Comparison of ENCODE assay signal across 9 mouse cellular contexts in genomic region chr9:123367636-123368035, GRCm38 (mm10). TPM values are rescaled to one million over a fixed set of nuclear protein-coding genes. Genes with fewer than 3 reads are reported as not detected.
DNase-seq lines count a peak whose midpoint lies in the region; ATAC-seq and TF ChIP-seq lines count a peak whose summit lies in the region.
"Had no signal": no experiment of that assay in that cellular context is flagged by ENCODE, and none has a peak within 500 bp of the region (broad histone marks: within the 10 kb centered on the region; RNA-seq: fewer than 3 reads in every experiment).

No protein-coding gene starts in this region.

- H3K4me1 ChIP-seq in heart, postnatal 0 days (ENCODE audit: control insufficient read depth, insufficient read depth): peaks cover 9% of the 10 kb centered on the region
- H3K4me1 ChIP-seq in bone marrow macrophage, adult 2 months (ENCODE audit: control insufficient read depth, insufficient read depth, low read length): peaks cover 4% of the 10 kb centered on the region
- H3K4me1 ChIP-seq in intestine, embryonic 14.5 days (replicated peaks; ENCODE audit: control insufficient read depth, insufficient read depth, low read length): peaks cover 12% of the 10 kb centered on the region
- peaks cover 8% of the 10 kb centered on the region; the same call in 1 of the 2 replicates for H3K4me1 ChIP-seq in midbrain, postnatal 0 days (ENCODE audit: insufficient read depth, low read length)

- no peak for TF ChIP-seq POLR2A in bone marrow macrophage, adult 2 months (IDR thresholded peaks at IDR 0.05; ENCODE audit: borderline replicate concordance, low read depth, low read length)

- H3K27me3 ChIP-seq in heart, postnatal 0 days (ENCODE audit: control insufficient read depth, insufficient read depth, low read length): no peaks in the 10 kb centered on the region
- no peaks in the 10 kb centered on the region for H3K27me3 ChIP-seq in intestine, embryonic 14.5 days (replicated peaks; ENCODE audit: control insufficient read depth, insufficient read depth, low read length)
- no peaks in the 10 kb centered on the region for H3K27me3 ChIP-seq in midbrain, postnatal 0 days (ENCODE audit: insufficient read depth, low read length)

- peak overlapping the region; percentile 63 for H3K4me3 ChIP-seq in heart, postnatal 0 days (ENCODE audit: low read depth, low read length)
- H3K4me3 ChIP-seq in bone marrow macrophage, adult 2 months (ENCODE audit: insufficient read depth, low read length): peak overlapping the region; percentile 83
- H3K4me3 ChIP-seq in intestine, embryonic 14.5 days (ENCODE audit: low read depth, low read length): peak overlapping the region; percentile 67
- peak overlapping the region; percentile 55 for H3K4me3 ChIP-seq in midbrain, postnatal 0 days (ENCODE audit: low read depth, low read length)

- H3K9ac ChIP-seq in heart, postnatal 0 days (replicated peaks; ENCODE audit: low read depth, low read length): peak overlapping the region; percentile 71
- H3K9ac ChIP-seq in intestine, embryonic 14.5 days (ENCODE audit: low read length): peak overlapping the region; percentile 68
- H3K9ac ChIP-seq in midbrain, postnatal 0 days (replicated peaks; ENCODE audit: low read length, poor library complexity, severe bottlenecking): 0 out of 2 replicates have a peak overlapping the region, but pooled peaks have one; percentile 64

- intact Hi-C loops in heart, postnatal 10 days (cut with DNase I): loop anchor here (5.0 kb wide), 2 partner anchors 105 to 160 kb away; partner anchors contain the start of genes Sacm1l and Tmem158

- H3K4me2 ChIP-seq in heart, postnatal 0 days (ENCODE audit: low read depth, low read length): peak overlapping the region; percentile 82
- H3K4me2 ChIP-seq in intestine, embryonic 14.5 days (ENCODE audit: low read length): peak overlapping the region; percentile 94
- peak overlapping the region; percentile 72 for H3K4me2 ChIP-seq in midbrain, postnatal 0 days (ENCODE audit: low read depth, low read length, poor library complexity, severe bottlenecking)

- H3K36me3 ChIP-seq in heart, postnatal 0 days (replicated peaks; ENCODE audit: control insufficient read depth, insufficient read depth, low read length): peaks cover 12% of the 10 kb centered on the region
- peaks cover 9% of the 10 kb centered on the region; the same call in 1 of the 2 replicates for H3K36me3 ChIP-seq in intestine, embryonic 14.5 days (ENCODE audit: control insufficient read depth, insufficient read depth, low read length)
- 0 out of 2 replicates have a peak, but pooled peaks cover 2% of the 10 kb centered on the region for H3K36me3 ChIP-seq in midbrain, postnatal 0 days (ENCODE audit: insufficient read depth, low read length)

- H3K27ac ChIP-seq in heart, postnatal 0 days (ENCODE audit: low read depth): peak overlapping the region; percentile 84; the same call in 1 of the 2 replicates
- no peak overlapping the region for H3K27ac ChIP-seq in bone marrow macrophage, adult 2 months (ENCODE audit: insufficient read depth, low read depth, low read length)
- no peak overlapping the region; the same call in 1 of the 2 replicates for H3K27ac ChIP-seq in intestine, embryonic 14.5 days (ENCODE audit: low read depth)
- no peak overlapping the region for H3K27ac ChIP-seq in midbrain, postnatal 0 days (ENCODE audit: low read depth, low read length)

- ATAC-seq in heart, postnatal 0 days (ENCODE audit: insufficient read depth, low read depth): no peak
- ATAC-seq in intestine, embryonic 14.5 days (replicated peaks; ENCODE audit: low FRiP score, low TSS enrichment, low read depth): no peak
- ATAC-seq in midbrain, postnatal 0 days (ENCODE audit: low FRiP score): no peak

- no peak for TF ChIP-seq EP300 in heart, postnatal 0 days (IDR thresholded peaks at IDR 0.05; ENCODE audit: low read depth)

- 0 out of 2 replicates have a peak, but pooled peaks have one; percentile 3 for TF ChIP-seq CTCF in heart, postnatal 0 days (IDR thresholded peaks at IDR 0.05; ENCODE audit: low read depth)
- TF ChIP-seq CTCF in bone marrow macrophage, adult 2 months (IDR thresholded peaks at IDR 0.05; ENCODE audit: low read depth, low read length): no peak
- TF ChIP-seq CTCF in midbrain, postnatal 0 days (IDR thresholded peaks at IDR 0.05): peak; percentile 39; the same call in 1 of the 2 replicates

- H3K9me3 ChIP-seq in heart, postnatal 0 days (replicated peaks; ENCODE audit: control insufficient read depth, low read length): no peaks in the 10 kb centered on the region
- no peaks in the 10 kb centered on the region for H3K9me3 ChIP-seq in intestine, embryonic 14.5 days (ENCODE audit: control insufficient read depth, low read length)
- H3K9me3 ChIP-seq in midbrain, postnatal 0 days (ENCODE audit: low read length): no peaks in the 10 kb centered on the region

- no peak for DNase-seq in heart, postnatal 0 days (ENCODE audit: low spot score)
- no peak for DNase-seq in heart, postnatal 10 days
- no peak for DNase-seq in intestine, embryonic 14.5 days (ENCODE audit: low spot score)
- peak; percentile 17 for DNase-seq in midbrain, postnatal 0 days (ENCODE audit: low spot score)
- DNase-seq in testis, postnatal 14 days (ENCODE audit: low spot score): no peak
- no peak for DNase-seq in urinary bladder, adult 18-20 months (ENCODE audit: low spot score in 2 of 2)
- DNase-seq in spleen, postnatal 10 days (ENCODE audit: low spot score in 2 of 2): no peak
- DNase-seq: kidney, postnatal 25 days had no signal

RNA-seq across cellular contexts. Expression of gene Lars2, which starts 0.9 kb away (rescaled TPM):
- 33.1 and 35.3 TPM in 2 replicates for total RNA-seq in heart, postnatal 0 days (2014; rRNA removed; ENCODE audit: low replicate concordance)
- 950 and 986 TPM in 2 replicates for polyA plus RNA-seq in heart, postnatal 0 days (2015; fragmentation: Nextera tagmentation; extraction: Ambion mirVana)
- 10 to 100 TPM; 49.8 to 50.8 TPM for total RNA-seq in heart, postnatal 10 days (2021)
- polyA plus RNA-seq in bone marrow macrophage, adult 2 months (2012; ENCODE audit: insufficient read depth, insufficient read length, missing spikeins): 3,425 and 3,732 TPM in 2 replicates
- polyA plus RNA-seq in intestine, embryonic 14.5 days (2014; fragmentation: Nextera tagmentation; extraction: Ambion mirVana): 1,414 and 1,457 TPM in 2 replicates
- 11.9 and 38.1 TPM in 2 replicates for total RNA-seq in midbrain, postnatal 0 days (2014; rRNA removed)
- polyA plus RNA-seq in midbrain, postnatal 0 days (2015; fragmentation: Nextera tagmentation; extraction: Ambion mirVana): 822 and 930 TPM in 2 replicates
